Mouse (Mus musculus) liver, adult 2 months (tissue): ENCODE data around the gene Atp10a.

Experiments
- CTCF ChIP-seq: fragments of 200-500 bp; IDR thresholded peaks from 2 replicates; pipeline ENCODE4 v1.5.1; 2011; ENCODE audit warnings: low read depth, low read length, control low read depth
- POLR2A ChIP-seq: fragments of 200-500 bp; IDR thresholded peaks from 2 replicates; pipeline ENCODE4 v1.6.1; 2011; ENCODE audit warnings: low read length, control low read depth; ENCODE audit not compliant: insufficient read depth; ENCODE audit errors: extremely low read depth

DNA sequence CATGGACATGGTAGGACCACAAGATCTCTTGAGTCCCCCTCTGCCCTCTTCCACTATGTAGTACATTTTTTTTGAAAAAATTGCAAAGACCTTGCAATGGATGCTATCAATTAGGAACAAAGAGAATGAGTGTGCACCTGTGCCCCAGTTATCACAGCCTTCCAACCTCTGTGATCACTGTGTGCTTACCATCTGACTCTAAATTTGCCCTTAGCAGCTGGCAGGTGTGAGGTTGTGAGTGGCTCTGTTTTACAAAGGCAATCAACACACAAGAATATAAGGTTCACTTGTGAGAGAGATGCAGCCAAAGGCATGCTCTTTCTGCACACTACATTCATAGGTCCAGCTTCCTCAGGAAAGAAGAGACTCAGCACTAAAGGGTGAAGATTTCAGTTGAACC is 99.1 kb downstream of the Atp10a start:
- TF ChIP-seq CTCF (no peak), POLR2A (no peak)
